Mouse (Mus musculus) cortical plate, adult 2 months (tissue): ENCODE data around the gene Tcta.

Source experiments
- CTCF ChIP-seq: fragments of 200-500 bp; IDR thresholded peaks from 2 replicates; pipeline ENCODE4 v1.5.1; 2011; ENCODE audit warnings: mild to moderate bottlenecking, control low read depth, low read length; ENCODE audit not compliant: insufficient read depth; ENCODE audit errors: extremely low read depth
- POLR2A ChIP-seq: fragments of 200-500 bp; IDR thresholded peaks from 2 replicates; pipeline ENCODE4 v1.6.1; 2011; ENCODE audit warnings: mild to moderate bottlenecking, low read length, control low read depth; ENCODE audit not compliant: insufficient read depth; ENCODE audit errors: extremely low read depth

DNA sequence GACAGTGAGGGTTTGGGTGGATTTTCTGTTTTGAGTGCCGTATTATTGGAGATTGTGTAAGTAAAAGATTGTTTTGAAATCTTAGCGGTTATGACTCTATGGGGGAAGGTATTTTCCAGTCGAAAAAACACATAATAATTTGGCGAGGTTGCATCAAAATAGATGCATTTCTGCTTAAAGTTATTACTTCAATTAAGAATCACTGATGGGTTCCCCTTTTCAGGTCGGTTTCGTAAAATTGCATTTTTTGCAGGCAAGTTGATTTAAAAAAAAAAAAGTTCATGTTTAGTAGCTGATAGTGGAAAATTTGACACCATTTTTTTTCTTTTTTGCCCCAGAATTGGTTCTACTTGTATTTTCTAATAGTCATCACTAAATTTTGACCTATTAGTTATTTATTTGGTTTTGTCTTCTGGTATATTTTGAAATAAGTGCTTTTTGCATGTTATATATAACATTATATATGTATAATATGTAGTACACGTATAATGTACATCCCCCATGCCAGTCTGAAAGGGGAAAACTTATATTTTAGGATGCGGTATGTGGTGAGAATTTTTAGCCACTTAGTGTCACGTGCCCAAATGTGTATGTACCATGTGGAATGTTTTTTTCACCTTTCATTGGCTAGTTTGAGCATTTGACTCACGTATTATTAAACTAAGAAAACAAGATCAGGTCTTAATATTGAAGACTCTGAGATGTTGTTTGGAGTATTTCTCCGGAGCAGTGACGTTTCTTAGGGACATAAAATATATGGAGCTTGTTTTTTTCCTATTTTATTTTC lies 1.3 kb upstream of the Tcta start:
- TF ChIP-seq POLR2A, result no peak
- no peak for TF ChIP-seq CTCF
